Mouse (Mus musculus): ENCODE results near the gene Lpar6. TPM values are rescaled to one million over a fixed set of nuclear protein-coding genes. Genes with fewer than 3 reads are reported as not detected.

The Lpar6 gene
- 12.2 TPM for polyA plus RNA-seq (2014; fragmentation: Illumina TruSeq; extraction: RNeasy Lipid Tissue Mini Kit (QIAGEN cat#74804); ENCODE audit: low read depth, low replicate concordance)

DNA sequence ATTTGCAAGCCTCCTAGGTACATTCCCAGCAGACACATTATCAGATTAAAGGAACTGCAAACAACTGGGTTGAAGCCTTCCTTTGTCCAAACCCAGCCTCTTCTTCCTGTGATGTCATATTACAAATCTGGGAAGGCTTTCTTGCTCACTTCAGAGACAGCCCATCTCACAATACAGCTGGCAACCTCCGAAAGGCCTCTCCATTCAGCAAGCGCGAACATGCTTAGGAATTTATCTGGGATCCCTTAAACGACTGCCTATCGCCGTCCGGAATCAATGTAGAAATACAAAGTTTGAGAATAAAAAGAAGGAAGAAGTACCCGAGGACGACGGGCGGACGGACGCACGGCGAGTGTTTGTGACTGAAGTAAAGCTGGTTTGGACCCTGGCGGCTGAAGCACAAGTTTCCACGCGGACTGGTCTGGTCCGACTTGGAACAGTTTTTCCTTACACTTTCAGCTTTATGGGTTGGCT lies at the start of gene Lpar6:
Gene Lpar6, plus strand, starts transcription at position 48 of the 474 bp plus-strand sequence.

Other genes with a start within 250 kb of the Lpar6 start
- gene Cysltr2, start 188.8 kb upstream of the Lpar6 start, polyA plus RNA-seq (2014; fragmentation: Illumina TruSeq; extraction: RNeasy Lipid Tissue Mini Kit (QIAGEN cat#74804); ENCODE audit: low read depth, low replicate concordance): 3.5 TPM
- 50.4 TPM for gene Rcbtb2, start 114.9 kb upstream of the Lpar6 start, polyA plus RNA-seq (2014; fragmentation: Illumina TruSeq; extraction: RNeasy Lipid Tissue Mini Kit (QIAGEN cat#74804); ENCODE audit: low read depth, low replicate concordance)
- 104 TPM for gene Rb1, start 87.9 kb downstream of the Lpar6 start, polyA plus RNA-seq (2014; fragmentation: Illumina TruSeq; extraction: RNeasy Lipid Tissue Mini Kit (QIAGEN cat#74804); ENCODE audit: low read depth, low replicate concordance)
- 2,778 TPM for gene Itm2b, start 147.4 kb downstream of the Lpar6 start, polyA plus RNA-seq (2014; fragmentation: Illumina TruSeq; extraction: RNeasy Lipid Tissue Mini Kit (QIAGEN cat#74804); ENCODE audit: low read depth, low replicate concordance)

All from kidney, adult 10 weeks (tissue).